Mouse (Mus musculus) embryonic facial prominence, embryonic 10.5 days (tissue): ENCODE results near the gene 4930516K23Rik. TPM values are rescaled to one million over a fixed set of nuclear protein-coding genes. Genes with fewer than 3 reads are reported as not detected.

ENCODE experiments used
- DNase-seq: peaks from one replicate; pipeline ENCODE4 v3.0.0-alpha.2; 2017; ENCODE audit warnings: low spot score
- H3K27ac ChIP-seq: fragments of 300-500 bp; sonication (generic); replicated peaks from 2 replicates; pipeline ENCODE4 v1.5.1; 2016; ENCODE audit warnings: mild to moderate bottlenecking
- H3K27me3 ChIP-seq: fragments of 300-500 bp; sonication (generic); replicated peaks from 2 replicates; pipeline ENCODE4 v1.6.1; 2016; ENCODE audit warnings: low read depth, mild to moderate bottlenecking; ENCODE audit not compliant: poor library complexity, severe bottlenecking
- H3K36me3 ChIP-seq: fragments of 300-500 bp; sonication (generic); replicated peaks from 2 replicates; pipeline ENCODE4 v1.6.1; 2016; ENCODE audit warnings: mild to moderate bottlenecking, moderate library complexity
- H3K4me1 ChIP-seq: fragments of 300-500 bp; sonication (generic); 2 replicates; pipeline ENCODE4 v1.6.1; 2016
- H3K4me3 ChIP-seq: fragments of 300-500 bp; sonication (generic); 2 replicates; pipeline ENCODE4 v1.5.1; 2016; ENCODE audit warnings: mild to moderate bottlenecking, moderate library complexity
- H3K9me3 ChIP-seq: fragments of 300-500 bp; sonication (generic); 2 replicates; pipeline ENCODE4 v1.6.1; 2016; ENCODE audit warnings: mild to moderate bottlenecking
- WGBS: fragments of 180-500 bp; shearing (Covaris S2); methylation state at CpG from one replicate; pipeline ENCODE4 v1.1.7; 2016; 5-methylcytosine and 5-hydroxymethylcytosine counted together
- polyA plus RNA-seq: library from polyadenylated mRNA; unstranded; fragments of >200 nt; fragmentation: Nextera tagmentation; extraction: Ambion mirVana; gene quantifications from 2 replicates; pipeline ENCODE4 v1.2.1, GENCODE M21; 2016

Gene 4930516K23Rik
- polyA plus RNA-seq: not detected in 2 replicates

GRCm38 (mm10) chr7:104061345-104061744 is at the start of gene 4930516K23Rik:
Gene 4930516K23Rik, minus strand, starts transcription at chr7:104061445.
- Histone ChIP-seq H3K27me3 (no peaks in the 10 kb centered on the region), H3K27ac (no peak within 1 kb of the TSS), H3K9me3 (no peaks in the 10 kb centered on the region), H3K36me3 (no peaks in the 10 kb centered on the region), H3K4me1 (no peaks in the 10 kb centered on the region), H3K4me3 (no peak within 1 kb of the TSS)
- DNase-seq: no peak
- WGBS: 62% methylated on average over 2 of the region's 2 CpGs

GRCm38 (mm10) chr7:104104757-104104972 is 43.4 kb upstream of the 4930516K23Rik start, which contains the start of gene Olfr646:
Gene Olfr646, plus strand, starts transcription at chr7:104104873.
- Histone ChIP-seq H3K27me3 (no peaks in the 10 kb centered on the region), H3K36me3 (no peaks in the 10 kb centered on the region), H3K4me3 (no peak within 1 kb of the TSS), H3K4me1 (no peaks in the 10 kb centered on the region), H3K9me3 (no peaks in the 10 kb centered on the region), H3K27ac (no peak within 1 kb of the TSS)
- DNase-seq: no peak

- WGBS: 81% methylated on average over 4 of the region's 4 CpGs
- no peak for DNase-seq
Observed at GRCm38 (mm10) chr7:104103913-104104756, 42.9 kb upstream of the 4930516K23Rik start.

GRCm38 (mm10) chr7:104085365-104085764 is 24.1 kb upstream of the 4930516K23Rik start, which contains the start of gene Olfr645:
Gene Olfr645, minus strand, starts transcription at chr7:104085465.
- Histone ChIP-seq H3K9me3 (no peaks in the 10 kb centered on the region), H3K27me3 (no peaks in the 10 kb centered on the region), H3K4me3 (no peak within 1 kb of the TSS), H3K4me1 (no peaks in the 10 kb centered on the region), H3K36me3 (no peaks in the 10 kb centered on the region), H3K27ac (no peak within 1 kb of the TSS)
- no peak for DNase-seq
- WGBS: 74% methylated on average over 1 of the region's 1 CpGs

More at GRCm38 (mm10) chr7:104103913-104104756, 42.9 kb upstream of the 4930516K23Rik start:
- Histone ChIP-seq H3K4me3 (no peak overlapping the region), H3K27ac (no peak overlapping the region), H3K9me3 (no peaks in the 10 kb centered on the region), H3K4me1 (no peaks in the 10 kb centered on the region), H3K36me3 (no peaks in the 10 kb centered on the region), H3K27me3 (no peaks in the 10 kb centered on the region)

GRCm38 (mm10) chr7:104071769-104072168 is 10.5 kb upstream of the 4930516K23Rik start, which contains the start of gene Olfr644:
Gene Olfr644, minus strand, starts transcription at chr7:104071869.
- H3K4me1 ChIP-seq: no peaks in the 10 kb centered on the region
- no peak within 1 kb of the TSS for H3K4me3 ChIP-seq
- H3K27ac ChIP-seq: no peak within 1 kb of the TSS
- H3K27me3 ChIP-seq: no peaks in the 10 kb centered on the region
- H3K9me3 ChIP-seq: no peaks in the 10 kb centered on the region
- WGBS: 72% methylated on average over 2 of the region's 2 CpGs
- no peaks in the 10 kb centered on the region for H3K36me3 ChIP-seq
- DNase-seq: no peak

- Histone ChIP-seq H3K4me1 (no peaks in the 10 kb centered on the region), H3K27ac (no peak overlapping the region)
- 96% methylated on average over 1 of the region's 1 CpGs for WGBS
Observed at GRCm38 (mm10) chr7:104059215-104059614, 2.0 kb downstream of the 4930516K23Rik start.

GRCm38 (mm10) chr7:104052566-104052965 is 8.7 kb downstream of the 4930516K23Rik start, which contains the start of gene Olfr642:
Gene Olfr642, minus strand, starts transcription at chr7:104052666.
- H3K27ac ChIP-seq: no peak within 1 kb of the TSS
- no peak within 1 kb of the TSS for H3K4me3 ChIP-seq
- no peaks in the 10 kb centered on the region for H3K36me3 ChIP-seq
- no peaks in the 10 kb centered on the region for H3K4me1 ChIP-seq
- H3K27me3 ChIP-seq: no peaks in the 10 kb centered on the region
- no peaks in the 10 kb centered on the region for H3K9me3 ChIP-seq
- DNase-seq: no peak
- 86% methylated on average over 1 of the region's 1 CpGs for WGBS

More at GRCm38 (mm10) chr7:104059215-104059614, 2.0 kb downstream of the 4930516K23Rik start:
- no peak for DNase-seq
- Histone ChIP-seq H3K4me3 (no peak overlapping the region), H3K27me3 (no peaks in the 10 kb centered on the region), H3K36me3 (no peaks in the 10 kb centered on the region), H3K9me3 (no peaks in the 10 kb centered on the region)

- no peaks in the 10 kb centered on the region for H3K36me3 ChIP-seq
- WGBS: 88% methylated on average over 4 of the region's 4 CpGs
- no peak overlapping the region for H3K27ac ChIP-seq
- no peaks in the 10 kb centered on the region for H3K4me1 ChIP-seq
- H3K4me3 ChIP-seq: no peak overlapping the region
- no peaks in the 10 kb centered on the region for H3K27me3 ChIP-seq
- H3K9me3 ChIP-seq: no peaks in the 10 kb centered on the region
- no peak for DNase-seq
Observed at GRCm38 (mm10) chr7:104050745-104051144, 10.5 kb downstream of the 4930516K23Rik start.

- Histone ChIP-seq H3K27ac (no peak within 1 kb of the TSS), H3K9me3 (no peaks in the 10 kb centered on the region), H3K4me1 (no peaks in the 10 kb centered on the region), H3K27me3 (no peaks in the 10 kb centered on the region), H3K4me3 (no peak within 1 kb of the TSS), H3K36me3 (no peaks in the 10 kb centered on the region)
- 75% methylated on average over 1 of the region's 1 CpGs for WGBS
- DNase-seq: no peak
Observed at GRCm38 (mm10) chr7:104035145-104035544, 26.1 kb downstream of the 4930516K23Rik start, which contains the start of gene Olfr641. Gene Olfr641, plus strand, starts transcription at chr7:104035445.

GRCm38 (mm10) chr7:104026978-104027377 is 34.3 kb downstream of the 4930516K23Rik start:
- H3K27me3 ChIP-seq: no peaks in the 10 kb centered on the region
- H3K4me3 ChIP-seq: no peak overlapping the region
- no peaks in the 10 kb centered on the region for H3K9me3 ChIP-seq
- H3K36me3 ChIP-seq: no peaks in the 10 kb centered on the region
- no peaks in the 10 kb centered on the region for H3K4me1 ChIP-seq
- H3K27ac ChIP-seq: no peak overlapping the region
- 79% methylated on average over 3 of the region's 3 CpGs for WGBS
- no peak for DNase-seq

GRCm38 (mm10) chr7:104025473-104025872 is 35.8 kb downstream of the 4930516K23Rik start, which contains the start of gene Olfr640:
Gene Olfr640, minus strand, starts transcription at chr7:104025573.
- no peaks in the 10 kb centered on the region for H3K27me3 ChIP-seq
- WGBS: 87% methylated on average over 6 of the region's 6 CpGs
- no peaks in the 10 kb centered on the region for H3K9me3 ChIP-seq
- no peak within 1 kb of the TSS for H3K4me3 ChIP-seq
- no peaks in the 10 kb centered on the region for H3K36me3 ChIP-seq
- H3K4me1 ChIP-seq: no peaks in the 10 kb centered on the region
- H3K27ac ChIP-seq: no peak within 1 kb of the TSS
- no peak for DNase-seq

GRCm38 (mm10) chr7:104021651-104022050 is 39.6 kb downstream of the 4930516K23Rik start:
- Histone ChIP-seq H3K4me3 (no peak overlapping the region), H3K27me3 (no peaks in the 10 kb centered on the region), H3K9me3 (no peaks in the 10 kb centered on the region), H3K4me1 (no peaks in the 10 kb centered on the region), H3K27ac (no peak overlapping the region), H3K36me3 (no peaks in the 10 kb centered on the region)
- WGBS: 88% methylated on average over 6 of the region's 6 CpGs
- DNase-seq: no peak

- no peak overlapping the region for H3K4me3 ChIP-seq
- no peaks in the 10 kb centered on the region for H3K27me3 ChIP-seq
- DNase-seq: no peak
- 89% methylated on average over 1 of the region's 1 CpGs for WGBS
- H3K36me3 ChIP-seq: no peaks in the 10 kb centered on the region
- no peak overlapping the region for H3K27ac ChIP-seq
- H3K9me3 ChIP-seq: no peaks in the 10 kb centered on the region
- no peaks in the 10 kb centered on the region for H3K4me1 ChIP-seq
Observed at GRCm38 (mm10) chr7:104018953-104019352, 42.3 kb downstream of the 4930516K23Rik start.
